Mouse (Mus musculus): ENCODE measurements around the gene Tec.

DNA sequence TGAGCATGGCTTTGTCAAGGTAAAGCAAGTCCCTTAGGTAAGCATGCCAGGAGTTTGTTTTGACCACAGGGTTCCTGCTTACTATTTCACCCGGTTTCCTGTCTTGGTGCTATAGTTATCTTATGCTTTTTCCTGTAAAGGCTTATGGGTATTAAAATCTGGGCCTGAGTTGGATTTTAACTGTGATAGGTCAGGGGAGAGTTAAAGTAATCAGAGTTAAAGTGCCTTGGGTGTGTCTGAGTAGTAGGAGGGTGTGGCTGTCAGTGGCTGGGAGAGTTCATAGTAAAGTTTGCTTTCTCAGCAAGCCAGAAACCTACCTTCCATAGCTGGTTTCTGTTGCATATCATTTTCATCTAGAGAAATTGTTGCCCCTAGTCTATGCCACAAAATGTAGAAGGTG, 48.6 kb upstream of the Tec start:
- TF ChIP-seq TAL1 (IDR thresholded peaks at IDR 0.05; ENCODE audit: low read length) (no peak), GATA1 (IDR thresholded peaks at IDR 0.05; ENCODE audit: low read length) (no peak)

Data from erythroblast, embryonic 14.5 days (primary cell).